Mouse (Mus musculus) lung, postnatal 25 days (tissue): Measurements from ENCODE around the gene Vps41.

Source experiments
- DNase-seq: peaks from one replicate; pipeline ENCODE4 v3.0.0; 2022; ENCODE audit warnings: low spot score

Vps41 gene

DNA sequence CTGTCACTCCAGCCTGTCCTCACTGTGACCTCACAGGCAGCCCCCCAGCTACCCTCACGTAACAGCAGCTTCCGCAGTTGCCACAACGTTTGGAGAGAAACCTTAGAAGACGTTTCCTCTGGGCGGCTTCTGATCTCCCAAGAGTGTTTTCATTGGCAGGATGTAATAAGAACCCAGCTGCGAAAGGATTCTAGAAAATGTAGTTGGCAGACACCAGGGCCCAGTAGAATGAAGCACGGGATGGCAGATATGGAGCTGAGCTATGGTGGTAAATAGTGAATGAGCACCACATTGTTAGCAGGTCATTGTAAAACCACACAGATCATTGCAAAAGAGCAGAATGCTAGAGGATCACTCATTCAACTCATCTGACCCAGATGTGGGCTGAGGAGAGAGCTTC is 158.2 kb downstream of the Vps41 start:
- no peak for DNase-seq

DNA sequence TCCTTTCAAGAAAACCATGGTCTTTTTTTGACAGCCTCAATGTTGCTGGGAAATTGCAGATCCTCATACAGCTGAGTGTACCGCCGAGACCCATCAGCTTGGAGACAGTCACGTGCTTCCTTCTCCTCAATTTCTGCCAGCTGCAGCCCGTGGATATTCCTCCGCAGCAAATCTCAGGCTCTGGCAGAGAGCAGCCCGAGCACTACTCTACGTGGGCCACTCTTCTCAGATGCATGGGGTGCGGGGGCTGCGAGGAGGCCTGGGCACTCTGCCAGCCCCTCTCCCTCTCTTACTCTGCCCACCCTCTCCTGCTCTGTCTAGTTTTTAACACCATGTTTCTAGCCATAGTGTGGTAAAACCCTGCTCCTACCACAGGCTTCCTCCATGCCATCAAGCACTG is 175.8 kb downstream of the Vps41 start:
- DNase-seq: no peak

DNA sequence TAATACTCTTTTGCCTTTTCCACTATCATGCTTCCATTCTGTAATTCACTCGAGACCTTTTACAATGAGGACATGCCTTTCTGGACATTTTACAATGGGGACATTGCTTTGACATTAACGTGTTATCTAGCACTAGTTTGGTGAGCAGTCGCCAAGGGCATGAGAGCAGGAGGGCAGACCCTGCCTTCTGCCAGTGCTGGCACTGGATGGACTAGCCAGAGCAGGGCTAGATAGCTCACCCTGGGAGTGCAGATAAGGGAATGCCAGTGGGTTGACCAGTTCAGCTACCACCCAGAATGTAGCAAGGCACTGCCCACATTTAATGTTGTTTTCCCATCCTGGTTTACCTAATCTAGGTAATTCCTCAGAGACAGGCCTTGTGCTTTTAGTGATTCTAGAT is 179.7 kb downstream of the Vps41 start:
- no peak for DNase-seq

DNA sequence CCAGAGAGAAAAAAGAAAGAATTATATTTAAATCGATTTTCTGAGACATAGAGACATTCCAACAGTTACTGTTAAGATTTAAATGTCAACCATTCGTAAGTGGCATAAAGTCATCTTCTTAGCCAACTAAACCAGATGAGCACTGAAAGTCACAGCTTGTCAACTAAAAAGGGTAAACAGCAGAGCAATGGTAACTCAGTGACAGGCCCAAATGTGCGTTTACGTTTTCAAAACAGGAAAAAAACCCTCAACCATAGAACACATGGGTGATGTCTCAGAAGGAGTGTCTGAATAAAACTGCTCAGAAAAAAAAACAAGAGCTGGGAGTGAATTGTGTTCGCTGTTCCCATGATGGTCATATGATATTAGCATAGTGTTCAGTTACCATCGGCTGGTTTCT is 186.5 kb downstream of the Vps41 start:
- DNase-seq: no peak

DNA sequence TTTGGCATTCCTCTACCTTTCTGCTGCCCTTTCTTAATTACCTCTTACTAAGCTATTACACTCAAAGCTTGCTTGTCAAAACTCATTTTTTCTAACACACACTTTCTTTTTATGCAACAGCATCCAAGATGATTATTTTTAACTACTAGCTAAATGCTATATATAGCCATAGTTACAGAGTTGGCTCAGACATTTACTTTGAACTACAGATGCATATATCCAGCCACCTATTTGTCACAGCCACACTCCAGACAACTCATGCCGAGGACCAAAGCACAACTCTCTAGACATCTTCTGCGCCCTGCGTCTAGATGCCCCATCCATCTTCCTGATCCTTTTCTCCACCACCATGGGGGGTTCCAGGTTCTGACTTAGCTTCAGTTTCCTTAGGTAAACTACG is 197.7 kb downstream of the Vps41 start:
- no peak for DNase-seq
